Mouse (Mus musculus): ENCODE results near the gene Timp2. TPM values are rescaled to one million over a fixed set of nuclear protein-coding genes. Genes with fewer than 3 reads are reported as not detected.

The Timp2 gene
- polyA plus RNA-seq, 1 experiment = 8.4 TPM

DNA sequence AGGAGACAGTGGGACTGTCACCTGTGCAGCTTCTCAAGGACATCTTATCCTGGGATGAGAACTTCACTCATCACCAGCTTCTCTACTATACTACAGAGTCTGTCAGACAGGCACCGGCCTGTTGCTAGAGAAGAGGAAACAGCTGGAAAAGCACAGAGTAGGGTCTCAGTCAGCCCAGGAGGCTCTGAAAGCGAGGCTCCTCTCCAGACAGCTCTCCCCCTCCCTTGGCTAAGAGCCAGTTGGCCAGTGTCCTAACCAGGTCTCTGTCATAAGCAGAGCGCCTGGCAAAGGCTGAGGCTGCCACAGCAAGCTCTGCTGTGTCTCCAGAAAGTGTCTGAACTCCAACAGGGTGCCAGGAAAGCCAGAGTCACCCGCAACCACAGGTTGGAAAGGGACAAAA is 9.8 kb downstream of the Timp2 start:
- H3K4me1 ChIP-seq = peaks cover 10% of the 10 kb centered on the region
- no peak for TF ChIP-seq GATA1 (IDR thresholded peaks at IDR 0.05; ENCODE audit: borderline replicate concordance, low read length)
- no peak for TF ChIP-seq FLI1 (IDR thresholded peaks at IDR 0.05; ENCODE audit: low read length)
- no peaks in the 10 kb centered on the region for H3K36me3 ChIP-seq (replicated peaks; ENCODE audit: low read length)
- no peak overlapping the region for H3K4me3 ChIP-seq (replicated peaks)
- H3K9me3 ChIP-seq = no peaks in the 10 kb centered on the region
- peaks cover 84% of the 10 kb centered on the region for H3K27me3 ChIP-seq (replicated peaks)

DNA sequence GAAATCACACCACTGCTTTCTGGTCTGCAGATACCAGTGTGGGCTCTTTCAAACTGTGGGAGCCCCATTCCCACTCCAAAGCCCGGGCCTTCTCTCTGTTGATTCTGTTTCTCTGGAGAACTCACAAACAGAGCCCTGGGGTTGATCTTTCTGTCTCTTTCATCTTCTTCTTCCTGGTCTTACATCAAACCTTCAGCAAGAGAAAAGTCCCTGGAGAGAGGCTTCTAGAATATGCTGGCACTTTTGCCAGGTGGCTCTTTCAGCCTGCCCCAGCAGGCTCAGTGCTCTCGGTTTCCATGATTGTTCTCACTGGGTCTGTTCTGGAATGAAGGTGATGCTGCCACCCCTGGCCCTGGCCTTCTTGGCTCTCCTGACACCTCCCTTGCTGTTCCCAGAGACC is 11.9 kb downstream of the Timp2 start:
- TF ChIP-seq FLI1 (IDR thresholded peaks at IDR 0.05; ENCODE audit: low read length) (no peak), GATA1 (IDR thresholded peaks at IDR 0.05; ENCODE audit: borderline replicate concordance, low read length) (no peak)
- peaks cover 4% of the 10 kb centered on the region for H3K4me1 ChIP-seq
- H3K36me3 ChIP-seq (replicated peaks; ENCODE audit: low read length) = no peaks in the 10 kb centered on the region
- no peaks in the 10 kb centered on the region for H3K9me3 ChIP-seq
- H3K4me3 ChIP-seq (replicated peaks) = no peak overlapping the region
- H3K27me3 ChIP-seq (replicated peaks) = peaks cover 84% of the 10 kb centered on the region

DNA sequence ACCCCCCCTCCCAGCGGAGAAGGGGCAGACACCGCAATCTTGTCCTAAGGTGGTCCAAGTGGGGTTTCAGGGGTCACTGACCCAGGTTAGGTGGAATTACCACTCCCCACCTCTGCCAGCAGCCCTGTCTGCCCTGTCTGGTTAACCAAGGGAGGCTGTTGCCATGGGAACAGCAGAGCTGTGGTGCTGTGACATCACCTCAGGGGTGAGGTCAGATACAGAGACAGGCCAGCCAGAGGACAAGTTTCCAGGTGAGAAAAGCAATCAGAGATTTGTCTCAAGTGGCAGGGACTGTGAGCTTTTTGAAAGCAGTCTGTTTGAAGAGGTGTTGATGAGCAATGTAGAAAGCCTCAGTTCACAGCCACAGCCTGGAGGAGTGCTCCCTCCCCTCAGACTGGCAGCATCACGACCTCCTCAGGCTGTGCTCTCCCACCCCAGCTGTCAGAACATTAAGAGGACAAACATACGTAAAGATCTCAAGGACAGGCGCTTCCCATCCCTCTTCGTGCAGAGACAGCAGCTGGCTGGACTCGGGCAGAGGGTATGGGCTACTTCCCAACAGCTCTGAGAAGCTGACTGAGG is 13.0 kb downstream of the Timp2 start, which contains the start of gene Cep295nl:
Gene Cep295nl, minus strand, starts transcription at position 101 of the 582 bp plus-strand sequence.
- Histone ChIP-seq H3K4me1 (peaks cover 2% of the 10 kb centered on the region), H3K27me3 (replicated peaks) (peaks cover 87% of the 10 kb centered on the region), H3K9me3 (no peaks in the 10 kb centered on the region), H3K36me3 (replicated peaks; ENCODE audit: low read length) (no peaks in the 10 kb centered on the region), H3K4me3 (replicated peaks) (no peak within 1 kb of the TSS)
- TF ChIP-seq FLI1 (IDR thresholded peaks at IDR 0.05; ENCODE audit: low read length) = no peak
- no peak for TF ChIP-seq GATA1 (IDR thresholded peaks at IDR 0.05; ENCODE audit: borderline replicate concordance, low read length)

DNA sequence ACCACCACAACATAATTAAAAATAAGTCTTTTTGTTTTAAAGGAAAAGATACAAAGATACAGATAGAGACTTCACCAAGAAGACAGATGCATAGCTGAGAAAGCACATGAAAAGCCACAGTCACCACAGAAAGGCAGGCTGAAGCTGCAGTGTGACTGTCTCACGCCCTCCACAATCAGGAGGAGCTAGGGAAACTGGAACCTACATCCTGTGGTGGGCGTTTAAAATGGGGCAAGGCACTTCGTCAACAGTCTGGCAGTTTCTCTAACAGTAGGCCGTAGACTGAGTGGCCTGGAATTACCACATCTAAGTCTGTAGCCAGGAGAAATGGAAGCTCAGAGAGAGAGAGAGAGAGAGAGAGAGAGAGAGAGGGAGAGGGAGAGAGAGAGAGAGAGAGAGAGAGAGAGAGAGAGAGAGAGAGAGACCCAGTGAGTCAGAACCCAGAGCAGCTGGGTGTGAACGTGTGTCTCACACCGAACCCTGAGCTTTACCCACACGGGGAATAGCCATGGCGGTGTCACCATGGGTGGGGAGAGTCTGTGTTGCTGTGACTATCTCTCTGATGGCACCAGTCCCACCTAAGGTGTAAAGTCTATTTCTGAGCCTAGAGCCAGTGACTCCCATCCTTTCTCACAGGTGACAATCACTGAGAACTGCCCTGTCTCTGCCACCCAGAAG is 17.9 kb downstream of the Timp2 start:
- Histone ChIP-seq H3K4me3 (replicated peaks) (no peak overlapping the region), H3K4me1 (peaks cover 5% of the 10 kb centered on the region), H3K36me3 (replicated peaks; ENCODE audit: low read length) (no peaks in the 10 kb centered on the region), H3K9me3 (no peaks in the 10 kb centered on the region), H3K27me3 (replicated peaks) (peaks cover 80% of the 10 kb centered on the region)
- no peak for TF ChIP-seq GATA1 (IDR thresholded peaks at IDR 0.05; ENCODE audit: borderline replicate concordance, low read length)
- no peak for TF ChIP-seq FLI1 (IDR thresholded peaks at IDR 0.05; ENCODE audit: low read length)

DNA sequence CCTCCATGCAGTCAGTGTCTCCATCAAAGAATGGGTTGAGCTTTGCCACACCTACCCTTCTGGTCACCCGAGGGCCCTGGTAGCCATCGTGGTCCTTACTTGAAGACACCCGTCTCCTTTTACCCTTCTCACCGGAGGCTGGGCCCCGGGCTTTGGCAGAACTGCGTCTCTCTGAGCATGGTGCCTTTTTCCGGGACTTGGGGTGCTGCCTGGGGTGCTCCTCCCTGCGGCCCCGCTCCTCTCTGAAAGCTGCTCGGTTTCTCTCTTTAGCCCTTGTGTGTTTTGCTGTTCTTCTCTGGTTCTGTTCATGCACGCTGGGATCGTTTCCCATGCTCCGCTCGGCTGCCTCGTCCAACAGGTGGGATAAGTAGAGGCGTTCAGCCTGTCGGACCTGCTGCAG is 22.1 kb downstream of the Timp2 start:
- no peak overlapping the region for H3K4me3 ChIP-seq (replicated peaks)
- peaks cover 69% of the 10 kb centered on the region for H3K27me3 ChIP-seq (replicated peaks)

DNA sequence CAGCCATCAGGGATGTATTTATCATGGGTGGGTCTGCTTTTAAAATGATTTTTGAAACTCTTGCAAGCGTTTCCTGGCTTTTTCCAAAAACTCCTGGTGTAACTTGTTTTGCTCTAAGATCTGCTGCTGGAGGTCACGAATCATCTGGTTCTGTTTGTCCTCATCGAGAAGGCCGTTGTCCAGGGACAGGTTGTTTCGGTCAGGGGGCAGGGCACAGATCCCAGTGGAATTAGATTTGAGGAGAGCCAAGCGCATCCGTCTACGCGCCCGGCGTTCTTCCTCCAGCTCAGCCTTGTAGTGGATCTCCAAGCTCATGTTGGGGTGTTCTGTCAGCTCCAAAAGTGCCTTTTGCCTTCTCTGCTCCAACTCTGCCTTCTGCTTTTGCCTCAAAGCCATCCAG is 23.2 kb downstream of the Timp2 start:
- peaks cover 70% of the 10 kb centered on the region for H3K27me3 ChIP-seq (replicated peaks)
- H3K9me3 ChIP-seq = no peaks in the 10 kb centered on the region
- H3K4me1 ChIP-seq = peaks cover 2% of the 10 kb centered on the region; the same call in 1 of the 2 replicates
- H3K4me3 ChIP-seq (replicated peaks) = no peak overlapping the region
- TF ChIP-seq GATA1 (IDR thresholded peaks at IDR 0.05; ENCODE audit: borderline replicate concordance, low read length) (no peak), FLI1 (IDR thresholded peaks at IDR 0.05; ENCODE audit: low read length) (no peak)
- H3K36me3 ChIP-seq (replicated peaks; ENCODE audit: low read length) = no peaks in the 10 kb centered on the region

More for the DNA sequence above, 22.1 kb downstream of the Timp2 start:
- no peak for TF ChIP-seq FLI1 (IDR thresholded peaks at IDR 0.05; ENCODE audit: low read length)
- TF ChIP-seq GATA1 (IDR thresholded peaks at IDR 0.05; ENCODE audit: borderline replicate concordance, low read length) = no peak
- Histone ChIP-seq H3K9me3 (no peaks in the 10 kb centered on the region), H3K4me1 (peaks cover 5% of the 10 kb centered on the region), H3K36me3 (replicated peaks; ENCODE audit: low read length) (no peaks in the 10 kb centered on the region)

DNA sequence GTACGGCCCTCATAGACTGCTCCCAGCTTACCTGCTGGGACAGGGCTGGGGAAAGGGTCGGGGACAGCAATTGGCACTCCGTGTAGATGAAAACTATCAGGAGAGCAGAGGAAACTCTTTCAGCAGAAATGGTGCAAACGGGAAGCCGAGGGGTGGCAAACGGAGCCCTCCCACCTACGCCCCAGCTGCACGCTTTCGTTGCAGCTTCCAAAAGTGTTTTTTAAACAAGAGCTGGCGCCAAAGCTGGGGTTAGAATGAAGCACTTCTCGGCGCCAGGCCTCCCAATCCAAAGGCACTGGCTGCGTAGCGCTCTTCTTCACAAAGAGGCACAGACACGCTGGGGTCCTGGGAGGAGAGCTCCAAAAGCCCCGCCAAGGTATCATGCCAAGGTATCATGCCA is 24.8 kb downstream of the Timp2 start:
- H3K27me3 ChIP-seq (replicated peaks) = peaks cover 76% of the 10 kb centered on the region
- H3K9me3 ChIP-seq = no peaks in the 10 kb centered on the region
- no peaks in the 10 kb centered on the region for H3K4me1 ChIP-seq
- TF ChIP-seq FLI1 (IDR thresholded peaks at IDR 0.05; ENCODE audit: low read length) (no peak), GATA1 (IDR thresholded peaks at IDR 0.05; ENCODE audit: borderline replicate concordance, low read length) (no peak)
- H3K4me3 ChIP-seq (replicated peaks) = no peak overlapping the region
- H3K36me3 ChIP-seq (replicated peaks; ENCODE audit: low read length) = no peaks in the 10 kb centered on the region

DNA sequence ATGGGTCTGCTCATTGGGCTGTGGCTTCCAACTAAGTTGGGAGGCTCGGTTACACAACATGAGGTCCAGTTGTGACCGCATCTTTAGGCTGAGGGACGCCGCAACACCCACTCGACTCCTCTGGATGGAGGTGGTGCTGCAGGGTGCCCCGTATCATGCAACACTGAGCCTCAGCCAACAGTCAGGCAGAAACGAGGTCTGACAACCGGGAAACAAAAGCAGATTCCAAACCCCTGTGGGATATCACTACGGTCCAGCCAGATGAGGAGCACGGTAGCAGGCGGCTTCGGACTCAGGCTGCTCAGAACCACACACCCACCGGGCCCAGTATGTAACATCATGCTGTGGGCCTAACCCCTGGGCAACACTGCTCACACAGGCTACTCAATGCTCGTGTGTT is 25.2 kb downstream of the Timp2 start:
- Histone ChIP-seq H3K4me1 (no peaks in the 10 kb centered on the region), H3K36me3 (replicated peaks; ENCODE audit: low read length) (no peaks in the 10 kb centered on the region), H3K4me3 (replicated peaks) (no peak overlapping the region), H3K27me3 (replicated peaks) (peaks cover 79% of the 10 kb centered on the region), H3K9me3 (no peaks in the 10 kb centered on the region)
- TF ChIP-seq GATA1 (IDR thresholded peaks at IDR 0.05; ENCODE audit: borderline replicate concordance, low read length) (no peak), FLI1 (IDR thresholded peaks at IDR 0.05; ENCODE audit: low read length) (no peak)

DNA sequence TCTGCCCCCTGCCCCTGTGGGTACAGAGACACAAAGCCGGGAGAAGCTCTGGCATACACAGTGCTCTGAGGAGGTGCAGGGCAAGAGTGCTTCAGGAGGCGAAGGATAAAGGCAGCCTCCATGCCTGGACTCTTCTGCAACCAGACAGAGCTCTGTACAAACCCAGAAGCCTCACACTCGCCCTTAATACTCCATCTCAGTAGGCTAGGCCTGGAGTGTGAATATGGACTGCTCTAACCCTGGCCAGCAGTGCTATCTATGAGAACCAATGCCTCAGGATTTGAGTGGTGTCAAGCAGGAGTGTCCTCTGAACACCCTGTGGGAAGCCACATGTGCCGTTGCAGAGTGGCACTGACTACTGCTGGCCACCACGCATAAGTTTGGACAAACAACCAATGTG is 26.6 kb downstream of the Timp2 start:
- Histone ChIP-seq H3K9me3 (no peaks in the 10 kb centered on the region), H3K27me3 (replicated peaks) (peaks cover 81% of the 10 kb centered on the region), H3K4me3 (replicated peaks) (no peak overlapping the region), H3K36me3 (replicated peaks; ENCODE audit: low read length) (no peaks in the 10 kb centered on the region), H3K4me1 (peaks cover 8% of the 10 kb centered on the region)
- no peak for TF ChIP-seq GATA1 (IDR thresholded peaks at IDR 0.05; ENCODE audit: borderline replicate concordance, low read length)
- TF ChIP-seq FLI1 (IDR thresholded peaks at IDR 0.05; ENCODE audit: low read length) = no peak

DNA sequence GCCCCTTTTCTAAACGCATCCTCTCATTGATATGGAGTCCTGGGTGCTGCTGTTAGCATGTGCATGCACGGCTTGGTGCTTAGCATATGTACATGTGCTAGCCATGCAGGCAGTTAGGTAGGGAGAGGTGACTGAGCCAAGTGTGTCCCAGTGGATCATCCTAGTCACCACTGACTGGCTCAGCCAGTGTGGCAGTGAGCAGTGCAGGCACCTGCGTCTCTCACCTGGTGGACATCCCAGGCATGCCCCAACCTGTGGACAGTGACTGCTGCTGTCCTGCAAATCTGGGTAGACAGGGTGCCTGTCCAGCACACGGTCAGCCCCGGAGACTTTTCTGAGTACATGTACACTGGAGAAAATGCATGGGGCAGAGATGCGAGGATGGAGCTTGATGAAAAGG is 27.0 kb downstream of the Timp2 start:
- Histone ChIP-seq H3K4me1 (peaks cover 9% of the 10 kb centered on the region), H3K9me3 (no peaks in the 10 kb centered on the region), H3K4me3 (replicated peaks) (peak overlapping the region; percentile 40), H3K27me3 (replicated peaks) (peaks cover 81% of the 10 kb centered on the region), H3K36me3 (replicated peaks; ENCODE audit: low read length) (no peaks in the 10 kb centered on the region)
- no peak for TF ChIP-seq FLI1 (IDR thresholded peaks at IDR 0.05; ENCODE audit: low read length)
- no peak for TF ChIP-seq GATA1 (IDR thresholded peaks at IDR 0.05; ENCODE audit: borderline replicate concordance, low read length)
